Mouse (Mus musculus) brain, adult 2 months (tissue): ENCODE data around the gene Dot1l.

Experiments
- DNase-seq: peaks from one replicate; pipeline ENCODE4 v3.0.0; 2011; ENCODE audit warnings: low read depth, low spot score

Dot1l gene

GRCm38 (mm10) chr10:80757717-80758116 is 2.7 kb downstream of the Dot1l start:
- DNase-seq, result peak; percentile 94

- DNase-seq, result peak; percentile 86
Observed at GRCm38 (mm10) chr10:80758651-80759050, 3.6 kb downstream of the Dot1l start.

- no peak for DNase-seq
Observed at GRCm38 (mm10) chr10:80760596-80761524, 5.9 kb downstream of the Dot1l start.

GRCm38 (mm10) chr10:80761821-80762220 is 6.8 kb downstream of the Dot1l start:
- DNase-seq, result no peak

GRCm38 (mm10) chr10:80763502-80763901 is 8.5 kb downstream of the Dot1l start:
- DNase-seq, result no peak

GRCm38 (mm10) chr10:80765746-80766145 is 10.7 kb downstream of the Dot1l start:
- no peak for DNase-seq

DNA sequence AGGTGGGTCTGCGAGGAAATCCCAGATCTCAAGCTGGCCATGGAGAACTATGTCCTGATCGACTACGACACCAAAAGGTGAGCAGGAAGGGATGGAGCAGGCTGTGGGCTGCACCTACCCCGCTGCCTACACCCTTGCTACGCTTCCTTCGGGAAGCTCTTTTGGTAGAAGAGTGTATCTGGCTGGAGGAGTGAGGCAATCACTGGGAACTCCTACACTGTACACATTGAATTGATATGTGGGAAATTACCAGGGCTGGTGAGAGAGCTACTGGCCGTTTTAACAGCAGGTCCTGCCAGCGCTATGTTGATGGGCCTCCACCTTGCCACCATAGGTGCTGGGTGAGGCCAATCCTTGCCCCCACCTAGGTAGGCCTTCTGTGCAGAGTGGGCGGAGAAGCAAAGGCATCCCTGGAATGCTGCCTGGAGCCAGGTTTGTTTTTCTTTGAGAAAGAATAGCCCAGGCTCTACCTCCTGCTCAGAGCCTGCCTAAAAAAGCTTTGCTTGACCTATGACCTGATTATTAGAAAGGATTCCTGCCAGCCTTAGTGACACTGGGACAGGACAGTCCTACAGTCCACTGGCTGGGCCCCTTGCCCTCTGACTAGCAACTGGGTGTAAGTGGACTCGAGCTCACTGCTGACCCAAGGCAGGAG is 11.3 kb downstream of the Dot1l start:
- peak; percentile 45 for DNase-seq

DNA sequence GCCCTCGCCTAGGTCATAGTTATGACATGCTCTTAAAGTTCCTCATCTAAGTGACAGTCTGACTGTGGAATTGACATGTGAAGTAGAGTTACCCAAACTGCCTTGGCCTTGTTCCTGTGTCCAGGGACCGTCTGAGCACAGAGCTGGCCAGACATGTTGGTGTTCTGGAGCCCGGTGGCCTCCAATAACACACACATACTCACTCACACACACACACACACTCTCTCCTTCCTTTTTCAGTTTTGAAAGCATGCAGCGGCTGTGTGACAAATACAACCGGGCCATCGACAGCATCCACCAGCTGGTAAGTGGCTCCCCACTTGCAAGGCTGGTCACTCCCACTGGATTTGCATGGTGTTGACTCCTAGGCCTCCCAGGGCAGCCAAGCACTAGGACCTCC is 13.4 kb downstream of the Dot1l start:
- DNase-seq, result no peak

GRCm38 (mm10) chr10:80773816-80774215 is 18.8 kb downstream of the Dot1l start:
- no peak for DNase-seq

GRCm38 (mm10) chr10:80774549-80774948 is 19.5 kb downstream of the Dot1l start:
- DNase-seq, result peak; percentile 100

DNA sequence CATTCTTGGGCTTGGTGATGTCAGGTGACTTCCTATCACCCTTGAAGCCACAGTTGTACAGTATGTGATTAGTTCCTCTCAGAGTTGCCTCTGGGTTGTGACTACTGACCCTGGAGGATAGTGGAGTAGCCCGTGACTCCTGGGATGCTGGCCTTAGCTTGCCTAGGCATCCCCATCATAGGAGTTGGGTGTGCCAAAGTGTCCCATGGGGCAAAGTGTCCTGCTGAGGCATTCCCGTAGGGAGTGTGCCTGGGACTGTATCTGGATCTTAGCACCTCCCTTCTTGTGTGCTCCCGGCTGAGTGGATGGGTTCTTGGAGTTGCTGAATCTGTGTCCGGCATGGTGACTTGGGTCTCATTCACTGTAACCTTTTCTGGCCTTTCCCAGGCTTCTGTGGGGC is 20.0 kb downstream of the Dot1l start:
- DNase-seq, result no peak

DNA sequence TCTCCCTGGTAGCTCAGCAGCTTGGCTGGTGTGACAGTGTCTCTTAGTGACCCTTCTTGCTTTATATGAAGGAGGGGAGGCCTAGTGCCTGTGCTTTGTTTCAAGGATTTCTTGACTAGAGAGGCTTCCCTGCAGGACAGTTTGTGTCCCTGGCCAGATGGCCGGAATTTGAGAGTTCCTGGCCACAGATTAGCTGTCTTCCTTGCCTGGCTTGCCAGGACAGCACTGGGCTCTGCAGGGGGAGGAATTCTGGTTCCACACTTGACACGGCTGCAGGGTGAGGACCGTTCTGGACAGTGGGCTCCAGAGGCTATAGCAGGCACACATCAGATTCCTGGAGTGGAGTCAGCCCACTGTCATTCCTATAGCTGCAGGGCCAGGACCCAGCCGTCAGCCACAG is 20.7 kb downstream of the Dot1l start:
- DNase-seq, result peak; percentile 92

DNA sequence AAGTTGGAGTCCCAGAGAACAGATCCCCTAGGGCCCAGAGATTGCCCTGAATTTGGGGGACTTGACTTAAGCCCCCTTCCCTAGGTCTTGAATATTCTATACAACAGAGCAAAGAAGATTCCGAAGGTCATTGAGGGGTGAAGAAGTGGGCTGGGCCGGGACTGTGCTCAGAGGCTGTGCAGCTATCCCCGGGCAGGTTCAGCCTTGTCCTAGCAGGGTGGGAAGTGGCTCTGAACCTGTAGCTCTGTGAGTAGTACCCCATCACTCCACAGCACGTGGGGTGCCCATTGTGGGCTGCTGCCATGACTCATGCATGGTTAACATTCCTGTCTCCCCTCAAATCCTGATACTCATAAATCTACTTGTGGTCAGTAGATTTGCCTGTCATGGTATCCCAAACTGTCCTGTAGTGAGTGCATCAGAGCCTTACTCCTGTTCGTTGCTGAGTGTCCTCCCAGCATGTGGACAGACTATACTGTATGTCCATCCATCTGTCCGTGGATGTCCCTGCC is 21.4 kb downstream of the Dot1l start:
- DNase-seq, result no peak

GRCm38 (mm10) chr10:80777123-80777522 is 22.1 kb downstream of the Dot1l start:
- DNase-seq, result peak; percentile 80

DNA sequence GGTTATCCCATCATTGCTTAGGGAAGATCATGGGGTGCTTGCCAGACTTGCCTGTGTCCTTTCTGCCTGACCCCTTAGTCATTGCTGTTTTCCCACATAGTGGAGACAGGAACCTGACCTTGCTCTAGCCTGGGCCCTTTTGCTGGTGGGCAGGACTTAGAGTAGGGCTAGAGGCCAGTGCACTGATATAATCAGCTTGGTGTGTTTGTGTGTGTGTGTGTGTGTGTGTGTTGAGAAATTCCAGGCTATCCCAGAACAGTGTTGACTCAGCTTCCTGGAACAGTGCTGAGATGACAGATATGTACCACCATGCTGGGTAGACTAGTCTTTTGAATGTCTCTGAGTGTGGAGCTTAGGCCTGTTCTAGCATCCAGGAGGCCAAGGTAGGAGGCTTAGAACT is 24.6 kb downstream of the Dot1l start:
- no peak for DNase-seq

DNA sequence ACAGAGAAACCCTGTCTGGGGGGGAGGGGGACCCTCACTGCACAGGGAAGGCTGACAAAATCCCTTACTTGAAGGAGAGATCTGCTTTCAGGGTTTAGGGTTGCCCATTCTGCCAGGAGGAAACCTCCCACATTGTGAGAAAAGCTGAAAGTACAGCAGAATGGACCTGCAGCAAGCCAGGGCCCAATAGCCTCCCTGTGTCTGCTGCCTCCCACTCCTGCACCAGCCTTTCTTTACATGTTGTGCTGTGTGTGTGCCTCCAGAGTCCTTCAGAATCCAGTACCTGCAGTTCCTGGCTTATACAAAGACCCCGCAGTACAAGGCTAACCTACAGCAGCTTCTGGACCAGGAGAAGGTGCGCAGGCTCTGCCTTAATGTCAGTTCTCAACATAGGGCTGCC is 29.3 kb downstream of the Dot1l start:
- peak; percentile 58 for DNase-seq

- DNase-seq, result peak; percentile 85
Observed at GRCm38 (mm10) chr10:80784871-80785270, 29.9 kb downstream of the Dot1l start.

DNA sequence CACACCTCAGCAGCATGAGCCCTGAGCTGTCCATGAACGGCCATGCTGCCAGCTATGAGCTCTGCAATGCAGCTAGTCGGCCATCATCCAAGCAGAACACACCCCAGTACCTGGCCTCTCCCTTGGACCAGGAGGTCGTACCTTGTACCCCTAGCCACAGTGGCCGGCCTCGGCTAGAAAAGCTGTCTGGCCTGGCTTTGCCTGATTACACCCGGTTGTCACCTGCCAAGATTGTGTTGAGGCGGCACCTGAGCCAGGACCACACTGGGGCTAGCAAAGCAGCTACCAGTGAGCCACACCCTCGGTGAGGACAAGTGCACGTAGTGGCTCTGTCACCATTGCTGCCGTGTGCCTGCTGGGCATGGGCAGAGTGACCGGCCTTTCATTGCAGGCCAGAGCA is 31.0 kb downstream of the Dot1l start:
- DNase-seq, result no peak

GRCm38 (mm10) chr10:80787517-80787916 is 32.5 kb downstream of the Dot1l start:
- no peak for DNase-seq

- DNase-seq, result no peak
Observed at GRCm38 (mm10) chr10:80790761-80791404, 35.9 kb downstream of the Dot1l start.

GRCm38 (mm10) chr10:80791476-80792174 is 36.6 kb downstream of the Dot1l start:
- peak; percentile 64 for DNase-seq
